Mouse (Mus musculus) retina, adult 2 months (tissue): ENCODE measurements at regions not wholly inside any gene's neighbourhood (a gene's known extent, or its start where the extent isn't known, plus 50 kb on each side); places are given as distances from the start of the nearest gene placed in this dataset.

ENCODE experiments used
- DNase-seq: peaks from one replicate; pipeline ENCODE4 v3.0.0-alpha.2; 2012; ENCODE audit warnings: low read depth, low spot score

DNA sequence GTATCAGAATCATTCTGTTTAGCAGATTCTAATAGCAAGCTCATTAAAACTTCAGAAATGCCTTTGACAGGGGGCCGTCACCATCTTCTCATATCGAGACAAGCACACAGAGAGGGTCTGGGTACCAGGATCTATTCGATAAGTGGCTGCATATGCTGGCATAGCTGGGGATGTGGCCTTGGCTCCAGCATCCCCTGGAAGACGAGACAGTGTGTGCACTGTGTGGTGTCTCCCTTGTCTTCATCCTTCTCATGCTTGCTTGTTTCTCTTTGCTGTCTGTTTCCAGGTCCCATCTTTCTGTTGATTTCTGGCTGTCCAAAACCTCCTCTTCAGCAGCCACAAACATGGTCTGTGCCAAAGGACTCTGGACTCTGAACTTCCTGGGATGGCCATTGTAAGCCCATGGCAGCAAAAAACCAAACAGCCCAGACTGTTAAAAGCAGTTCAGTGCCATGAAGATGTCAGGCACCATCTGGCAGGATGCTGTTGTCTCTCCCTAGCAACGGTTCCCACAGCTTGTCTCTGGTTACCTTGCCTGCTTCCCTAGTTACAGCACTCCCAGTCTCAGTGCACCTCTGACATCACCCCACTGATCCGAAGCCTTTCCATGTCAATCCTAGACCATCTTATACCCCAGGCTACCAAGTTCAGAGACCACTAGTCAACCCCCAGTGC is 56.5 kb downstream of the Kctd12 start:
- DNase-seq: no peak

DNA sequence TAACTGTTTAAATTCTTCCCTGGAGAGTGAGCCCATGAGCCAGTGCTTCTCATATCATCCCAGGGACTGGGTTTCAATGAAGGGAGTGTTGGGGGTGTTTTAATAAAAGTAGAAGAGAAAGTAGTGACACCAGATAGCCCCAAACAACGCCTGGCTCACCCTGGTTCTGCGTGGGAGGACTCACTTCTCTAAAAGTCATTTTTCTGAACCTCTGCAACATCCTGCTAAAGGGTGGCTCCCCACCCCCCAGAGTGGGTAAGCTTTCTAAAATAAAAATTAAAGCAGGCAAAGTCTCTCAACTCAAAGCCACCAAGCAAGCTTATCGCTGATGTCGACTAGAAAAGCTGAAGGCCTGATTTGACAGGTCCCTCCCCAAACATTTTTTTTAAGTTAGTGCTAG is 57.8 kb downstream of the Kctd12 start:
- DNase-seq: no peak

DNA sequence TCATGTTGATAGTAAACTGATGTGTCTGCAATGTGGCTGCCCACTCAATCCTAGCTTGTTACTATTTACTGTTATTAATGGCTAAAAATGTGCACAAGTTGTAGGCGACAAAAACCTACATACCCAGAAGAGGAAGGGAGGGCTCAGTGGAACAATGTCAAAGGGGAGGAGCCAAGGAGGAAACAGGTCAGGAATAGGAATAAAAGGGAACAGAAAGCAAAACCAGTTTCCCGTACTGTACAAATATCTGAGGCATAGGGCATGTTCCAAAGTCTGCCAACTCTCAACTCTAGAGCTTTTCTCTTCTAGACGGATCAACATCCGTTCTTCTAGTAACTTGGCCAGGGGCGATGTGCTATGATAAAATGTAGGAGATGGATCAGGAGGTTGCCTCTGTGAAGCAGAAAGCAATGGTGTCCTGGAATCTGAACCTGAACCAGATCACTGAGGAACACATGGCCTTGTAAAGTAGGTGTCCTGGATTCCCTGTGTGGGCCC is 59.9 kb downstream of the Kctd12 start:
- DNase-seq: no peak

DNA sequence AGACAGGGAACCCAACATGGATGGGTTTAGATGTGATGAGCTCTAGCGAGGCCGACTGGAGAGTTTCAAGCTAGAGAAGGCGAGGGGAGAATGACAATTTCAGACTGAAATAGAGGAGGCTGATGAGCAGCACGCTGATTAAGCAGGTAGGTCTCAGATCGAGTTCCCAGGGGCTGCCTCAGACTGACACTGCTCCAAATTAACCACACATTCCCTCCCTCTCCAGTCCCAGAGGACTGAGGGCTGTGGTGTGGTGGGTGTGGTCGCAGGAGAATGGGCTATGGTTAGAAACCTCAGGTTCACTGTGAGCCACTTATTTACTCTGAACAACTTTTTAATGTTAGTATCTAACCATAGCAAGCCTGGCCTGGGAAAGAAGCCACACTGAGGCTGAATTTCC is 62.0 kb downstream of the Kctd12 start:
- no peak for DNase-seq

DNA sequence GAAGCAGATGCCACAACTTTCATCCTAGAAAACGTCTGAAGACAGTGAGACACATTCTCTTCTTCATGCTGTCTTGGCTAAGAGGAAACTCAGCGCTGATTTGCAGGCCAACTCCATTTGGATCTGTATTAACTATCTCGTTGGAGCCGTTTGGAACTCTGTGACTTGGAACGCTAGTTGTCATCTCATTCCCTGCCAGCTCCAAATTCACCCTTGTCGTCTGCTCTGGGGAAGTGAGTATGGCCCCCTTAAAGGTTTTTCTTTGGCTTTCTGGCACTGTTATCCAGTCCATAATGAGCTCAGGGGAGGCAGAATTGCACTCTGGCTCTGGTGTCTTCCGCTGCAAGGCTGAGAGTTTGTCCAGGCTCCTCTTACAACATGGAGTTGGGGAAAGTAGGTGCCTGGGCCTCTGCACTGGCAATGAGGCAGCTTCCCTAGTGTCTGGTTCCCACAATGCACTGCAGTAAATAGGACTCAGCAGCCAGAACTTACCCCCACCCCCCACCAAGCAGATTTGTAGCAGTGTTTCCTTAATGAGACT is 63.1 kb downstream of the Kctd12 start:
- no peak for DNase-seq

DNA sequence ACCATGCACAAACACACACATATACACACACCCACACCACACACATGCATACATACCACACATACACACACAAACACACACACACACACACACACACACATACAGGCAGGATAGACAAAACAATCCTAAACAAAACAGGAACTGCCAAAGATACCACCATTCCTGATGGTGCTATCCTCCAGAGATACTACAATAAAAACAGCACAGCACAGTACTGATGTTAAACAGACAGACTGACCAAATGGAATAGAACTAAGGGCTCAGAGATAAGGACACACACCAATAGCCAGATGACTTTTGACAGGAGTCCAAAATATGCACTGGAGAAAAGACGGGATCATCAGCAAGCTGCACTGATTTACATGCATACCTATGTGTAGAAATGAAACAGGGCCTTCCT is 64.5 kb downstream of the Kctd12 start:
- DNase-seq: no peak

DNA sequence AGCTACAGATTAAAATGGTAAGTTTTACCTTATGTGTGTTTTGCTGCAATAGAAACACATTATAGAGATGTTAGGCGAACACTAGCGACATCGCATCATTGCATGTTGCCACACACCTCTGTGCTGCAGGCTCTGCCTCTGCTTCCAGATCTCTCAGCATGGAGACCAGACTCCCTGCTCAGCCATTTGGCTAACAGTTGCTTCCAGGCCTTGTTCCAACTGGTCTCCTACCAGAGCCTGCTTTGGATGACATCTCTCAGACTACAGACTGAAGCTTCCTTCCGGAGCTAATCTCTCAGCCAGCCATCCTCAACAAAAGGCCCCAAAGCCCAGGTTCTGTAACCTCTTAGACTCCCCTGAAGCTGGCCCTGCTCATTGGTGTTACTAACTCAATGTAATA is 66.5 kb downstream of the Kctd12 start:
- DNase-seq: no peak

DNA sequence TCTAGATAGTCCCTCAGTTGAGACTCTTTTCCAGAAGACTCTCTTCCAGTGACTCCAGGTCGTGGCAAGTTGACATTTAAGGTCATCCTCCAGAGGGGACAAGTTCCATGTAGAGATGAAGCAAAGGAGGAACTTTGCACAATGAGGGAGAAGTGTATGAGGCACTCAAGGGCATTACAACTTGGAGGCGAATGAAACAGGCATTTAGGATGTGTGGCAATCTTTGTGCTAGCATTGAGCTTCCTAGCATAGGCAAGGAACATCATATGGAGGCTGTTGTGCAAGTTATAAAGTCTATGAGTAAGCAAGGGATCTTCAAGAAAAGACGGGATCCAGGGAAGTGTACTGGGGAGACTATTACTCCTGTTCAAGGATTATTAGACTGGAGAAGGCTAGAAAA is 70.9 kb downstream of the Kctd12 start:
- DNase-seq: no peak

DNA sequence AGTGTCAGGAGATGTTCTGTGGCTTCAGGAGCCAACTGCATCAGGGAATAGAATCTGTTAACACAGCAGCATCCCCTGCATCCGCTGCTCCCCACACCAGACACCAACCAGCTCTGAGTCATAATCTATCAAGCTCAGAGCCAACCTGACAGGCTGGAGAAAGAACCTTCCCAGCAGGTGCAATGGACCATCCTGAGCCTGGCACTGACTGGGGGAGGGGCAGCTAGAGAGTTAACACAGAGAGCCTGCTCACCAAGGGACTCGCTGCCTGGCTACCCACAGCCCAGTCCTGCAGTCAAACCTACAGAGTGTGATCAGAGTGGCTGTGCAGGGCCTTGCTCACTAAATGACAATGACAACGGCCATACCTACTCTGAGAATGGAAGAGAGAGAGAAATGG is 73.4 kb downstream of the Kctd12 start:
- no peak for DNase-seq

DNA sequence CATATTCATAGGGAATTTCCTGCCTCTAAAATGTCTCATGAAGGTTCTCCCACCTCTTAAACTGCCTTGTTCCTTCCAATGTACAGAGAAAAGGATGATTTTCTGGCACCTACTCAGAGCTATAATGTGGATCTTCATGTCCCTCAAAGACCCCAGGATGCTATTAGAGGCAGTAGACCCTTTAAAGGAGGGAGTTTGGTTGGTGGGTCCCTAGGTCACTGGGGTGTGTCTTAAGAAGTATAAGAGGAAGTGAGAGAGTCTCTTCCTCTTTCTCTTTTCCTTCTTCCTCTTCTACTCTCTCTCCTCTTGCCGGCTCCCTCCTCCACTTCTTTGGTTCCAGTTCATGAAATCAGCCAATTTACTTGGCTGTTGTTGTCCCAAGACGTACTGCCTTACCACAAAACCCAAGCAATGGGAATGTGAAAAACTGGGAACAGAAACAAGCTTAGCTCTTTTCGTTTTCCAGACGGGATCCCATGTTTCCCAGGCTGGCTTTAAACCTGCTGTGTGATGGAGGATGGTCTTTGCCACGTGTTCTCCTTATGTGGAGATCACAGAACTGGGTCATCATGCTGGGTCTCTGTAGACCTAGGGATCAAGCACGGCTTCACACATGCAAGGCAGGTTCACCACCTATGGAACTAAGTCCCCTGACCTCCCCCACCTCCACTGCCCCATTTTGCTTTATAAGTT is 74.9 kb downstream of the Kctd12 start:
- no peak for DNase-seq

DNA sequence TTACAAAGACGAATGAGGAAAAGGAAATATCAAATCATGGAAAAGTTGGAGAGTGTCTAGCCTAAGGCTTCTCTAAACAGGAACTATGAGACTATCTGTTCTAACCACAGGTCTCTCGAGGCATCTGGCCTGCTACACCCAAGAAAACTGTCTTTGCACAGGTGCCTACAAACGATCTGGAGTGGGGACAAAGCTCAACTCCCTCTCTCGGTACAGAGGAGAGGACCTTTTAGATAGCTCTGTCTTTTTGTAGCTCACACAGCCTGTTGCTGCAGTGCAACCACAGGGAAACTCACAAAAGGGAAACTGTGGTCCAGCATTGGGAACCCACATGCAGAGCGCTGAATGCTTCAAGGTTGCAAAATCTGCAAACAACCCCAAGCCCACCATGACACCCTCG is 75.6 kb downstream of the Kctd12 start:
- no peak for DNase-seq

DNA sequence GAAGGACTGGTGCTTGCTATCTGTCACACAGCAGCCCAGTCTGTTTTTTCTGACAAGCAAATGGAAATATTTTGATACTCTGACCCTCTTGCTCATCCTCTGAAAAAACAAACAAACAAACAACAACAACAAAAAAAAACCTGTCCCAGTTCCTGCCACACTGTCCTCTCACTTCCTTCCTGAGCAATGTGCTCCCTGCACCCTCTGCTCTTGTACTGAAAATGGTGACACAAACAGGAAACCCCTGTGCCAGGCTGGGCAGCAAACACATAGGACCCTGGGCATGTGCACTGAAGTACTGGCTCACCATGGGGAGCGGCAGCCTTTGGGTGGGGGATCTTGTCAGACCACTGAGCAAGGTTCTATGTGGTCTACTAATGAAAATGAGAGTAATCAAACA is 76.2 kb downstream of the Kctd12 start:
- DNase-seq: no peak

DNA sequence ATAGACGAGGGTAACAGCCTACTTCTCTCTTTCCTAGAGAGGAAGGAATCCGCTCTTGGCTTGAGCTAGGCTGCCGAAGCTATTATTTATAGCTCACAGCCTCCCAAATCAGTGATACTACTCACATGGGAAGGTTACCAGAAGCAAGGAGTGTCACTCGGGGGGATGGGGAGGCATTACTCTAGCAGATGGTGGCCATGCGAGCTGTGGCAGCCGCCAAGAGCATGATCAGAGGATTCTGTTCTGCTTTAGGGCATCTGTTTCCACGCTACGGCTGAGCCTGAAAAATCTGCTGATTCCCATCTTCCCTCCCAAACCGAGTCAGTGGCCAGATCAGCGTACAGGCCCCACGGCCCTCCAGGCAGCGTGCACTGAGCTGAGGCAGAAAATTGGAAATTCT is 79.5 kb downstream of the Kctd12 start:
- peak; percentile 16 for DNase-seq

DNA sequence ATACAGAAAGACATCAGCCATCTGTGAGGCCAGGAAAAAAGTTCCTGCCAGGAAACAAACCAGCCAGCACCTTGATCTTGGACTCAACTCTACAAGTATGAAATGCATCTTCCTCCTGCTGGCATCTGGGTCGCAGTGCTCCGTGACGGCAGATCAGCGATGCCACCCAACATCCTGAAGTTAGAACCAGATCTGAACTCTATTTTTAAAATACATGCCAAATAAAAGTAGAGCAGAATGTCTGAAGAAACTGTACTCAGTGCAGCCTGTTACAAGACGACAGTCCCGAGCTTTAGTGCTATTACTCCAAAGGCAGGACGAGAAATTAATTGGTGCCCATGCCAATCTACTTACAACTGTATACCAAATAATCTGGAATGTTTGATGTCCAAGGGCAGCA is 80.2 kb downstream of the Kctd12 start:
- no peak for DNase-seq

DNA sequence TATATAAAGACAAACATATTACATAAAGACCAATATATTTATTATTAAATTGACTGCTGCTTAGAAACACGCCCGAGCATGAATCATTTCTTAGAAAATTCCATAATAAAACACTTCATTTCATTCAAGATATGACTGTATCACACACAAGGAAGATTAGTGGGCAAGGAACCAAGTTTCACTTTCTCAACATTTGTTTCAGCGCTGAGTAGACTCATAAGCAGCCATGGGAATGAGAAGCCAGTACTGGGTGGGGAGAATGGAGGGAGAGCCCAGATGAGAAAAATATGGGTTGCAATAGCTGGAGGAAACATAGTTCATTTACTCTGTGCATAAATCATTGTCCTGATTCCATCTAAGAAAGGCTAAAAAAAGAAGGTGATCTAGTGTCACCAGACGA is 84.0 kb downstream of the Kctd12 start:
- no peak for DNase-seq

DNA sequence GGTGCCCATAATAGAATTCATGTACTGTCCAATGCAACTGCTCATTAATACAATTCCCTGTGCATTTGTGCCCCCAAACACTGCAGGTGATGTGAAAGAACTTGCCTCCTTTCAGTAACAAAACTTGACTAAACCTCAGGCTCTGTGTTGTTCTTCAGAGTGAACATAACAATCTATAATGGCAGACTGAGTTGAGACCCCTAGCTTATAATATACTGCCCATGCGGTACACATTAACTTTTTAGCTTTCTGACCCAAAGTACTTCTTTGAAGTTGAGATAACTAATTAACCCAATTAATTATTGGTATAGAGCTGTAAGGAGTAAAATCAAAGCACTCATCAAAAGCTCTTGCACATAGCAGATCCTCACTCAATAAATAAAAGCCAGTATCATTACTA is 85.4 kb downstream of the Kctd12 start:
- DNase-seq: no peak

DNA sequence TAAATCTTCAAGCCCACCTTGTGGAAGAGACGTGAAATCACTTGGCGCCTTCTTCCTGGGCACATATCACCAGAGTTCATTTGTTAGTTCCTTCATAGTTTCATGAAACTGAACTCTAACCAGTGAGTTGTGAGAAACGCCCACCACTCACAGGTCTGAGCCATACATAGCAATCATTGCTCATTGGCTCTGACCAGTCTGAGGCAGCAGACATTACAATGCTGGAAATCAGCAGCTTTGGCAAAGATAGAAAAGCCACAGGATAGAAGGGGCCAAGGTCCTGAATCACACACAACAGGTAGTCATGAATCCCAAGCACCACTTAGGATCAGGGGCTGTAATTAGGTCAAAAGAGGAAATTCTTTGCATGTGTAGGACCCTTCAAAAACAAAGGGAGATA is 85.9 kb downstream of the Kctd12 start:
- no peak for DNase-seq

DNA sequence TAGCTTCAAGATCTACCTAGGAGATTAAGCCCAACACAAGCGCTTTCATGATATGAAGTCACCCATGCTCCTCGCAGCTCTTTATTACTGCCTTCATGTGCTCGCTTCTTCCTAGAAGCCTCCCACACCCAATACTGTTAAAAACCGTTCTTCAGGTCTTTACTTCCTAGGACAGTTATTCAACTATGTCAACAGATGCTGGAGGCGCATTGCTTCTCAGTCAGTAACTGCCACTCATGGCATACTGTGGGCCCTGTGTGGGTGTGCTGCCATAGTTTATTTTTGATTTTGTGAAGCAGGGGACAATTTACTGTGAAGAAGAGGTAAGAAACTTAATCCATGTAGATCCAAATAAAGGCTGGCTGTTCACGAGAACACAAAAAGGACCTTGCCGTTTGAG is 89.2 kb downstream of the Kctd12 start:
- DNase-seq: no peak

DNA sequence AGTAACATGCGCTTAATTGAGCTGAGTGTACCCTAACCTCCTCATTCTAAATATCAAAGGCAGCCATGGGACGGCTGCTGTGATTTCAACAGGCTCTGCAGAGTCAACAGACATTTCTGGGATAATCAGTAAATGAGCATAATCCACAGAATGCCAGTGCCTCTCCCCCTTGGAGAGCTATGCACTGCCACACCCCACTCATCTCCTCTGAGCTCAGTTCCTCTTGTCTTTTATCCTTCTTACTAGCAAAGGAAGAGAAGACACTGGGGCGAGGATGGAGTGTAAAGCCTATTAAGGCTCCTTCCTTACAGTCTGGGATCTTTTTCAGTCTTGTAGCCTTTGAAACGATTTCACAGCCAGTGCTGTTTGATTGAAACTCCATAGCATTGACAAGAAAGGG is 90.9 kb downstream of the Kctd12 start:
- no peak for DNase-seq

DNA sequence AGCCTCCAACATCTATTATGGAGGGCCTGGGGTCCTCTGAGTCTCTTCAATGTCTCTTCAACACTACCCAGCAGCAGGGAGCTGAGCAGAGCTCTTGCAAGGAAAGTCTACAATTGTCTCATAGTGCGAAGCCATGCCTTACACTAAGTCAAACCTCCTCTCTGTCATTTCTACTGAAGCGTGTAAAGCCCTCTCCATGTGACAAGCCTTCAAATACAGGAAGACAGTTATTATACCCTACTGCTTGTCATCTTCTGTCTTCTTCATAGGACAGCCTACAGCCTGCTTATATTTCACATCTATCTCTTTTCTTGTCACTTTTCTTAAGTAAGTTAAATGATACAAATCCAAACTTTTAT is 97.2 kb downstream of the Kctd12 start:
- DNase-seq: no peak

DNA sequence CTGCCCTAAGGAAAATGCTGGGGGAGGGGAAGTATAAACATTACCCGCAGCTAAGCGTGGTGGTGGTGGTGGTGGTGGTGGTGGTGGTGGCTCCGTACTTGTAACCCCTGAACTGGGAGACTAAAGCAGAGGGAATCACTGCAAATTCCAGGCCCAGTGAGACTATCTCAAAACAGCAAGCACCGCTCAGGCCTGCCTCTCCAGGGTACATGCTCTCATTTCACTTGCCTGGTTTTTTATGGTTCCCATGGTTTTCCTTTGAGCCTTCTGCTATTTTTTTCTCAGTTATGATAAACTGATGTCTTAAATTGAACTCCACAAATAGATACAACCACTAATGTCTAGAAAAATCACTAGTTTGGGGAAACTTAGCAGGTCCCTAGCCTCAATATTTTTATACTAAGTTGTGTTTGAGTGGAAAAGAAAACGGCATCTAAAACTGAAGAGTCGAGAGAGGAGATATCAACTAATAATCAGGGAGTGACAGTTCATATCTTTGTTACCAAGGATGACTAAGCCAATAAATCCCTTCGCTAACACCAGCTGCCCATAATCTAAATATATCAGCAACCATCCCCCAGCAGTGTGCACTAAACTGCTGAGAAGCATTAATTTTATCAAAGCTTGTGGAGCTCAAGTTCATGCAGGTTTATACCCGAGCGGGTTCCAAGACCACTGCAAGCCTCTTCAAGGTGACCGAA is 97.7 kb downstream of the Kctd12 start:
- no peak for DNase-seq

DNA sequence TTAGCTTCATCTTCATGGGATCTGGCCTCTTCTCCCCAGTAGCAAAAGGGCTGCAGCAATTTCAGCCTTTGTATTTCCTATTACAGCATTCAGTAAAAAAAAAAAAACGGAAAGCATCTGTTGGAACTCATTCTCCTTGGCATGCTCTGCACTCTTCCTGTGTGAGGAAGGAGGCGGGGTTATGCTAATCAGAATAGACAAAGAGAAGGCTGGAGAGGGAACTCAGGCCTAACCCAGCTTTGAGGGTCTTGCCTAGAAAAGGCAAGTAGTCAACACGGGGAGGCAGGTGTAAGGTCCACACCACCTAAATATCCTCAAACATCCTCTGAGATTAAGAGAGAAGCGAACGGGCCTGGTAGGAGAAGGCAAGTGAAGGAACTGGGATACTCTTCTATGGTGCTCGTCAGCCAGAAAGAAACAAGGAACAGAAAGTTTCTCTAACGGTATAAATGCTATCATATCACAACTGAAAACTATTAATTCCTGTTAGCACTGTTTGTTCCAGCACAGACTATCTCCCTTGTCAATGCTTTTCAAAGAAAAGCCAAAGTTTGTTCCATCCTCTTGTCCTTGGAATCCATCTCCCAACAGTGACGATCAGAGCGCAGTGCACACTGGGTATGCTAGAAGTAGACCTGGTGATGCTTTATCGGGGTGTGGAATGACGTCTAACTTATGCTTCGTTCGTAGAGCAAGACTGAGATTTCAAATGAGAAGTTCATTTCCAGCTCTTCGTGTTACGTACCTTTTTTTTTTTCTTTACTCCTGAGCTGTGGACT is 98.9 kb downstream of the Kctd12 start:
- no peak for DNase-seq
